Mouse (Mus musculus) embryonic facial prominence, embryonic 12.5 days (tissue): ENCODE data around the gene Ddx39. TPM values are rescaled to one million over a fixed set of nuclear protein-coding genes. Genes with fewer than 3 reads are reported as not detected.

Experiments used
- ATAC-seq: fragments of 200-750 bp; cut with Nextera tagmentation; 2 replicates; pipeline ENCODE4 v1.8.0; 2017; ENCODE audit not compliant: insufficient number of reproducible peaks, insufficient read depth, low FRiP score, low TSS enrichment
- H3K27ac ChIP-seq: fragments of 300-500 bp; sonication (generic); 2 replicates; pipeline ENCODE4 v1.5.1; 2016; ENCODE audit warnings: mild to moderate bottlenecking
- H3K27me3 ChIP-seq: fragments of 300-500 bp; sonication (generic); 2 replicates; pipeline ENCODE4 v1.6.1; 2016; ENCODE audit warnings: mild to moderate bottlenecking, moderate library complexity
- H3K36me3 ChIP-seq: fragments of 300-500 bp; sonication (generic); 2 replicates; pipeline ENCODE4 v1.6.1; 2016; ENCODE audit warnings: mild to moderate bottlenecking
- H3K4me1 ChIP-seq: fragments of 300-500 bp; sonication (generic); 2 replicates; pipeline ENCODE4 v1.6.1; 2016
- H3K4me2 ChIP-seq: fragments of 300-500 bp; sonication (generic); replicated peaks from 2 replicates; pipeline ENCODE4 v1.6.1; 2016; ENCODE audit warnings: mild to moderate bottlenecking, moderate library complexity
- H3K4me3 ChIP-seq: fragments of 300-500 bp; sonication (generic); 2 replicates; pipeline ENCODE4 v1.5.1; 2016; ENCODE audit warnings: mild to moderate bottlenecking
- H3K9ac ChIP-seq: fragments of 300-500 bp; sonication (generic); 2 replicates; pipeline ENCODE4 v1.6.1; 2016; ENCODE audit warnings: mild to moderate bottlenecking, moderate library complexity
- H3K9me3 ChIP-seq: fragments of 300-500 bp; sonication (generic); 2 replicates; pipeline ENCODE4 v1.6.1; 2016; ENCODE audit warnings: mild to moderate bottlenecking, moderate library complexity
- WGBS: fragments of 180-500 bp; shearing (Covaris S2); methylation state at CpG from one replicate; pipeline ENCODE4 v1.1.7; 2016; 5-methylcytosine and 5-hydroxymethylcytosine counted together
- polyA plus RNA-seq: library from polyadenylated mRNA; unstranded; fragments of >200 nt; fragmentation: Nextera tagmentation; extraction: Ambion mirVana; gene quantifications from 2 replicates; pipeline ENCODE4 v1.2.1, GENCODE M21; 2016

Gene Ddx39
- polyA plus RNA-seq, 1 experiment from 2014 or later, result 147 TPM

- Histone ChIP-seq H3K4me2 (peak overlapping the region; percentile 19; the same call in 1 of the 2 replicates), H3K27me3 (no peaks in the 10 kb centered on the region), H3K27ac (peak overlapping the region; percentile 86), H3K9me3 (no peaks in the 10 kb centered on the region), H3K4me3 (0 out of 2 replicates have a peak overlapping the region, but pooled peaks have one; percentile 0), H3K4me1 (peaks cover 17% of the 10 kb centered on the region), H3K36me3 (peaks cover 78% of the 10 kb centered on the region), H3K9ac (no peak overlapping the region)
- ATAC-seq, result peak; percentile 58; the same call in 1 of the 2 replicates
- WGBS, result 10% methylated on average over 6 of the region's 6 CpGs
Measured at GRCm38 (mm10) chr8:83681099-83681498, 33.9 kb upstream of the Ddx39 start.

- H3K9me3 ChIP-seq, result no peaks in the 10 kb centered on the region
- H3K4me2 ChIP-seq, result no peak overlapping the region
- no peak overlapping the region for H3K27ac ChIP-seq
- no peak for ATAC-seq
- H3K4me3 ChIP-seq, result no peak overlapping the region
- 94% methylated on average over 9 of the region's 9 CpGs for WGBS
- no peaks in the 10 kb centered on the region for H3K27me3 ChIP-seq
- peaks cover 17% of the 10 kb centered on the region for H3K4me1 ChIP-seq
- peaks cover 61% of the 10 kb centered on the region for H3K36me3 ChIP-seq
- no peak overlapping the region for H3K9ac ChIP-seq
Measured at GRCm38 (mm10) chr8:83684517-83684916, 30.5 kb upstream of the Ddx39 start.

GRCm38 (mm10) chr8:83689264-83689663 is 25.7 kb upstream of the Ddx39 start:
- H3K4me3 ChIP-seq, result no peak overlapping the region
- H3K9ac ChIP-seq, result no peak overlapping the region
- no peaks in the 10 kb centered on the region for H3K9me3 ChIP-seq
- H3K4me2 ChIP-seq, result no peak overlapping the region
- ATAC-seq, result no peak
- H3K27me3 ChIP-seq, result no peaks in the 10 kb centered on the region
- H3K27ac ChIP-seq, result no peak overlapping the region
- 89% methylated on average over 6 of the region's 6 CpGs for WGBS
- peaks cover 53% of the 10 kb centered on the region for H3K36me3 ChIP-seq
- no peaks in the 10 kb centered on the region for H3K4me1 ChIP-seq

GRCm38 (mm10) chr8:83693609-83694236 is 21.3 kb upstream of the Ddx39 start:
- no peak overlapping the region for H3K27ac ChIP-seq
- 79% methylated on average over 10 of the region's 10 CpGs for WGBS
- H3K9ac ChIP-seq, result no peak overlapping the region
- peaks cover 15% of the 10 kb centered on the region for H3K4me1 ChIP-seq
- H3K4me2 ChIP-seq, result no peak overlapping the region
- no peaks in the 10 kb centered on the region for H3K27me3 ChIP-seq
- ATAC-seq, result no peak
- H3K9me3 ChIP-seq, result no peaks in the 10 kb centered on the region
- peaks cover 29% of the 10 kb centered on the region for H3K36me3 ChIP-seq
- H3K4me3 ChIP-seq, result no peak overlapping the region

- H3K4me2 ChIP-seq, result no peak overlapping the region
- H3K27ac ChIP-seq, result no peak overlapping the region
- H3K27me3 ChIP-seq, result no peaks in the 10 kb centered on the region
- no peak overlapping the region for H3K9ac ChIP-seq
- H3K9me3 ChIP-seq, result no peaks in the 10 kb centered on the region
- WGBS, result 81% methylated on average over 11 of the region's 11 CpGs
- H3K36me3 ChIP-seq, result peaks cover 27% of the 10 kb centered on the region
- H3K4me1 ChIP-seq, result peaks cover 18% of the 10 kb centered on the region
- H3K4me3 ChIP-seq, result no peak overlapping the region
- ATAC-seq, result no peak
Measured at GRCm38 (mm10) chr8:83694369-83695160, 20.4 kb upstream of the Ddx39 start.

GRCm38 (mm10) chr8:83695351-83696106 is 19.4 kb upstream of the Ddx39 start:
- Histone ChIP-seq H3K9ac (no peak overlapping the region), H3K36me3 (peaks cover 20% of the 10 kb centered on the region), H3K27ac (no peak overlapping the region), H3K27me3 (no peaks in the 10 kb centered on the region), H3K4me3 (no peak overlapping the region), H3K4me2 (no peak overlapping the region), H3K4me1 (peaks cover 27% of the 10 kb centered on the region), H3K9me3 (no peaks in the 10 kb centered on the region)
- no peak for ATAC-seq
- WGBS, result 89% methylated on average over 16 of the region's 17 CpGs

GRCm38 (mm10) chr8:83697374-83698220 is 17.4 kb upstream of the Ddx39 start:
- Histone ChIP-seq H3K4me2 (peak overlapping the region; percentile 95), H3K4me3 (peak overlapping the region; percentile 87), H3K27ac (0 out of 2 replicates have a peak overlapping the region, but pooled peaks have one; percentile 50), H3K4me1 (peaks cover 30% of the 10 kb centered on the region), H3K9me3 (no peaks in the 10 kb centered on the region), H3K27me3 (no peaks in the 10 kb centered on the region), H3K9ac (peak overlapping the region; percentile 92), H3K36me3 (peaks cover under 1% of the 10 kb centered on the region; the same call in 1 of the 2 replicates)
- WGBS, result 39% methylated on average over 19 of the region's 19 CpGs
- peak; percentile 10; the same call in 1 of the 2 replicates for ATAC-seq

GRCm38 (mm10) chr8:83698291-83698660 is 16.7 kb upstream of the Ddx39 start:
- peak overlapping the region; percentile 87 for H3K4me3 ChIP-seq
- H3K9ac ChIP-seq, result peak overlapping the region; percentile 92
- H3K36me3 ChIP-seq, result no peaks in the 10 kb centered on the region
- no peaks in the 10 kb centered on the region for H3K27me3 ChIP-seq
- no peak for ATAC-seq
- H3K4me1 ChIP-seq, result peaks cover 30% of the 10 kb centered on the region
- 3% methylated on average over 15 of the region's 15 CpGs for WGBS
- no peaks in the 10 kb centered on the region for H3K9me3 ChIP-seq
- peak overlapping the region; percentile 95 for H3K4me2 ChIP-seq
- H3K27ac ChIP-seq, result 0 out of 2 replicates have a peak overlapping the region, but pooled peaks have one; percentile 86

- peak; percentile 78 for ATAC-seq
- H3K9ac ChIP-seq, result peak within 1 kb of the TSS; percentile 92
- H3K9me3 ChIP-seq, result no peaks in the 10 kb centered on the region
- WGBS, result under 1% methylated on average over 79 of the region's 85 CpGs
- H3K27me3 ChIP-seq, result no peaks in the 10 kb centered on the region
- H3K36me3 ChIP-seq, result no peaks in the 10 kb centered on the region
- H3K4me2 ChIP-seq, result peak within 1 kb of the TSS; percentile 95
- H3K4me3 ChIP-seq, result peak within 1 kb of the TSS; percentile 87
- peak within 1 kb of the TSS; percentile 86 for H3K27ac ChIP-seq
- H3K4me1 ChIP-seq, result peaks cover 30% of the 10 kb centered on the region
Measured at GRCm38 (mm10) chr8:83698661-83699453, 16.1 kb upstream of the Ddx39 start, which contains the start of gene Pkn1. TSS of gene Pkn1 (minus strand) at chr8:83699179.

GRCm38 (mm10) chr8:83699566-83699965 is 15.4 kb upstream of the Ddx39 start:
- Histone ChIP-seq H3K4me3 (peak overlapping the region; percentile 87), H3K4me2 (peak overlapping the region; percentile 95), H3K36me3 (no peaks in the 10 kb centered on the region), H3K27ac (peak overlapping the region; percentile 86), H3K9ac (peak overlapping the region; percentile 92), H3K9me3 (no peaks in the 10 kb centered on the region), H3K4me1 (peaks cover 30% of the 10 kb centered on the region), H3K27me3 (no peaks in the 10 kb centered on the region)
- WGBS, result 7% methylated on average over 9 of the region's 9 CpGs
- no peak for ATAC-seq
